Mouse (Mus musculus) ES-E14 (cell line): ENCODE results near the gene Fam50a. TPM values are rescaled to one million over a fixed set of nuclear protein-coding genes. Genes with fewer than 3 reads are reported as not detected.
"Not testable (repeated sequence)": the region's sequence is repeated elsewhere in the genome, so short reads cannot be mapped to it uniquely, and the experiment has no call there.

ENCODE experiments used
- DNase-seq: peaks from one replicate; pipeline ENCODE4 v3.0.0-alpha.2; 2013; ENCODE audit warnings: low read depth, low spot score
- H3K27ac ChIP-seq: 2 replicates; pipeline ENCODE4 v1.5.1; 2012; ENCODE audit warnings: low read depth, mild to moderate bottlenecking, low read length, moderate library complexity, mixed read lengths; ENCODE audit not compliant: poor library complexity, insufficient read depth, severe bottlenecking
- H3K36me3 ChIP-seq: 2 replicates; pipeline ENCODE4 v1.6.1; 2012; ENCODE audit warnings: mild to moderate bottlenecking, low read length, moderate library complexity, mixed read lengths; ENCODE audit not compliant: control insufficient read depth, poor library complexity, insufficient read depth, severe bottlenecking
- H3K4me1 ChIP-seq, 2 experiments: fragments of 150-350 bp in 1 of 2; sonication (generic) in 1 of 2; 2 replicates each; pipeline ENCODE4 v1.6.1; 2012; ENCODE audit warnings: low read length in 2 of 2, mild to moderate bottlenecking in 1 of 2, mixed read lengths in 1 of 2; ENCODE audit not compliant: control insufficient read depth in 2 of 2, insufficient read depth in 2 of 2, poor library complexity in 1 of 2
- H3K4me3 ChIP-seq, 2 experiments: fragments of 150-350 bp in 1 of 2; sonication (generic) in 1 of 2; 2 replicates each; pipeline ENCODE4 v1.5.1; 2012; ENCODE audit warnings: low read length in 2 of 2, low read depth in 1 of 2, mild to moderate bottlenecking in 1 of 2, mixed read lengths in 1 of 2; ENCODE audit not compliant: insufficient read depth in 1 of 2, poor library complexity in 1 of 2, severe bottlenecking in 1 of 2
- H3K9ac ChIP-seq: 2 replicates; pipeline ENCODE4 v1.6.1; 2012; ENCODE audit warnings: low read depth, mild to moderate bottlenecking, low read length, mixed read lengths; ENCODE audit not compliant: poor library complexity, insufficient read depth, severe bottlenecking
- H3K9me3 ChIP-seq: fragments of 150-350 bp; sonication (generic); 2 replicates; pipeline ENCODE4 v1.6.1; 2012; ENCODE audit warnings: low read depth, mild to moderate bottlenecking, low read length; ENCODE audit not compliant: control insufficient read depth, insufficient read depth
- CHD2 ChIP-seq: IDR thresholded peaks from 2 replicates; pipeline ENCODE4 v1.6.1; 2014; ENCODE audit warnings: mild to moderate bottlenecking, low read depth, low read length, inconsistent platforms
- HCFC1 ChIP-seq: IDR thresholded peaks from 2 replicates; pipeline ENCODE4 v1.6.1; 2012; ENCODE audit warnings: low read length, inconsistent platforms, borderline replicate concordance; ENCODE audit not compliant: insufficient read depth
- MAFK ChIP-seq: IDR thresholded peaks from 2 replicates; pipeline ENCODE4 v1.6.1; 2014; ENCODE audit warnings: mild to moderate bottlenecking, low read depth, low read length, inconsistent platforms; ENCODE audit not compliant: insufficient read depth
- ZC3H11A ChIP-seq: IDR thresholded peaks from 2 replicates; pipeline ENCODE4 v1.6.1; 2012; ENCODE audit warnings: low read depth, mild to moderate bottlenecking, inconsistent platforms, low read length, borderline replicate concordance
- ZNF384 ChIP-seq: IDR thresholded peaks from 2 replicates; pipeline ENCODE4 v1.6.1; 2012; ENCODE audit warnings: low read depth, low read length, inconsistent platforms
- in situ Hi-C, 2 experiments: fragments of 600-800 bp; cut with MboI; formaldehyde crosslinking; loops; one replicate each; pipeline ENCODE4 v1.15.1; 2025; ENCODE audit warnings: low sequenced_read_pairs in 2 of 2, inconsistent platforms in 1 of 2; ENCODE audit not compliant: unreplicated experiment in 2 of 2
- total RNA-seq: library from RNA; depleted of rRNA; stranded (reverse); fragments of 300-350 nt; gene quantifications from 2 replicates; pipeline ENCODE4 v1.2.3, GENCODE M21; 2012

Fam50a gene
- total RNA-seq, 1 experiment, result 33.6 TPM

- DNase-seq, result no peak
- Histone ChIP-seq H3K9ac (peak overlapping the region; percentile 75), H3K27ac (no peak overlapping the region), H3K36me3 (no peaks in the 10 kb centered on the region), H3K9me3 (no peaks in the 10 kb centered on the region), H3K4me3 (peak overlapping the region; percentile 61 to 70), H3K4me1 (no peaks in the 10 kb centered on the region)
- TF ChIP-seq ZNF384, result no peak
- TF ChIP-seq ZC3H11A, result no peak
- no peak for TF ChIP-seq CHD2
- no peak for TF ChIP-seq MAFK
- no peak for TF ChIP-seq HCFC1
- in situ Hi-C loops, result no loop called here
Observed at GRCm38 (mm10) chrX:74329215-74329671, 16.4 kb downstream of the Fam50a start.

GRCm38 (mm10) chrX:74330166-74330930, 17.5 kb downstream of the Fam50a start:
- no peak overlapping the region for H3K9ac ChIP-seq
- no peaks in the 10 kb centered on the region for H3K4me1 ChIP-seq
- H3K9me3 ChIP-seq, result no peaks in the 10 kb centered on the region
- H3K36me3 ChIP-seq, result no peaks in the 10 kb centered on the region
- TF ChIP-seq ZC3H11A, result no peak
- no peak for TF ChIP-seq CHD2
- no peak for TF ChIP-seq MAFK
- no peak for TF ChIP-seq ZNF384
- TF ChIP-seq HCFC1, result no peak
- H3K27ac ChIP-seq, result no peak overlapping the region
- in situ Hi-C loops, result no loop called here
- H3K4me3 ChIP-seq, result no peak overlapping the region
- DNase-seq, result no peak

GRCm38 (mm10) chrX:74352645-74353466, 40.0 kb downstream of the Fam50a start:
- DNase-seq, result no peak
- no peaks in the 10 kb centered on the region for H3K36me3 ChIP-seq
- in situ Hi-C loops, result no loop called here
- peak overlapping the region; percentile 82 to 85 for H3K4me3 ChIP-seq
- peak overlapping the region; percentile 5; the same call in 1 of the 2 replicates for H3K27ac ChIP-seq
- H3K9me3 ChIP-seq, result no peaks in the 10 kb centered on the region
- H3K4me1 ChIP-seq, result no peaks in the 10 kb centered on the region
- TF ChIP-seq HCFC1, result no peak
- TF ChIP-seq ZNF384, result no peak
- no peak for TF ChIP-seq MAFK
- no peak for TF ChIP-seq CHD2
- TF ChIP-seq ZC3H11A, result no peak
- H3K9ac ChIP-seq, result peak overlapping the region; percentile 74

GRCm38 (mm10) chrX:74353467-74353770, 40.6 kb downstream of the Fam50a start, which contains the start of gene Lage3:
Gene Lage3 (minus strand): TSS chrX:74353618.
- DNase-seq, result peak; percentile 30
- Histone ChIP-seq H3K27ac (peak within 1 kb of the TSS; percentile 5; the same call in 1 of the 2 replicates), H3K9me3 (no peaks in the 10 kb centered on the region), H3K9ac (peak within 1 kb of the TSS; percentile 74), H3K36me3 (no peaks in the 10 kb centered on the region), H3K4me1 (no peaks in the 10 kb centered on the region), H3K4me3 (peak within 1 kb of the TSS; percentile 82 to 85)
- in situ Hi-C loops, result no loop called here
- TF ChIP-seq ZNF384, result no peak
- TF ChIP-seq MAFK, result no peak
- TF ChIP-seq HCFC1, result no peak
- no peak for TF ChIP-seq ZC3H11A
- TF ChIP-seq CHD2, result no peak

DNA sequence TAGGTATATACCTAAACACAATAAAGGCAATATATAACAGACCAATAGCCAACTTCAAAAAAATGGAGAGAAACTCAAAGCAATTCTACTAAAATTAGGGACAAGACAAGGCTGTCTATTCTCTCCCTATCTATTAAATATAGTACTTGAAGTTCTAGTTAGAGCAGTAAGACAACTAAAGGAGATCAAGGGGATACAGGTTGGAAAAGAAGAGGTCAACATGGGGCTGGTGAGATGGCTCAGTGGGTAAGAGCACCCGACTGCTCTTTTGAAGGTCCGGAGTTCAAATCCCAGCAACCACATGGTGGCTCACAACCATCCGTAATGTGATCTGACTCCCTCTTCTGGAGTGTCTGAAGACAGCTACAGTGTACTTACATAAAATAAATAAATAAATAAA, 44.2 kb downstream of the Fam50a start:
- in situ Hi-C loops, H3K9ac ChIP-seq, H3K36me3 ChIP-seq, H3K27ac ChIP-seq, H3K4me1 ChIP-seq, H3K4me3 ChIP-seq, DNase-seq, H3K9me3 ChIP-seq: not testable (repeated sequence)
